Mouse (Mus musculus): Measurements from ENCODE around the gene Pxdc1. TPM values are rescaled to one million over a fixed set of nuclear protein-coding genes. Genes with fewer than 3 reads are reported as not detected.

Pxdc1 gene
- total RNA-seq (2023), result 8.1 TPM

DNA sequence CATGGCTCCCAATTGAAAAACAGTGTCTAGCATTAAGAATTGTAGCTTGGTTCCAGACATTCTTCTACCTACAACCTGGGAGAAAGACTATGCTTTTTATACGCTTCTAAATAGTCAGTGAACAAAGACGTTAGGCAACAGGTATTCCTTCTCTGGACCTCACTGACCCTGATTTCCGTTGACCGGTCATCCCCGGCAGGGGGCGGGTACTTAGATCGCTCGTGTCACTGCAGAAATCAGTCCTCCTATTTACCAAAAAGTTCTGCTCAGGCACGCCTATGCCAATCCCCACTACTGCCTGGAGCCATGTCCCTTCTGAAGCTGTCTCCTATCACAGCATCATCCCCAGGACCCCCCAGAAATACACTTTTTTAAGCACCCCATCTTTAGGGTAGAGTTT is at the start of gene Pxdc1:
Gene Pxdc1 (minus strand): TSS at position 96 of the 400 bp plus-strand sequence.

Other genes starting within 250 kb of the Pxdc1 start
- gene Fam50b, start 81.4 kb upstream of the Pxdc1 start, total RNA-seq (2023), result not detected
- 169 TPM for gene Prpf4b, start 221.8 kb upstream of the Pxdc1 start, total RNA-seq (2023)